Mouse (Mus musculus) monocyte, adult 2 months (primary cell): ENCODE measurements at regions not wholly inside any gene's neighbourhood (a gene's known extent, or its start where the extent isn't known, plus 50 kb on each side); places are given as distances from the start of the nearest gene placed in this dataset.

Source experiments
- DNase-seq, 2 experiments: peaks; one replicate each; pipeline ENCODE4 v3.0.0; 2022; ENCODE audit warnings: low spot score in 2 of 2, low read depth in 1 of 2

- no peak for DNase-seq
Measured at GRCm38 (mm10) chr5:85707345-85707744, 358.0 kb downstream of the Cenpc1 start.

- no peak for DNase-seq
Measured at GRCm38 (mm10) chr5:85706598-85706997, 358.8 kb downstream of the Cenpc1 start.

- DNase-seq = no peak
Measured at GRCm38 (mm10) chr5:85706084-85706483, 359.3 kb downstream of the Cenpc1 start.

GRCm38 (mm10) chr5:85677872-85678271 lies 387.5 kb downstream of the Cenpc1 start:
- no peak for DNase-seq

GRCm38 (mm10) chr5:85671121-85671520 lies 394.3 kb downstream of the Cenpc1 start:
- DNase-seq = no peak

GRCm38 (mm10) chr5:85661487-85661886 lies 403.9 kb downstream of the Cenpc1 start:
- no peak for DNase-seq

GRCm38 (mm10) chr5:85621078-85621477 lies 444.3 kb downstream of the Cenpc1 start:
- no peak for DNase-seq

GRCm38 (mm10) chr5:85614783-85615182 lies 450.6 kb downstream of the Cenpc1 start:
- DNase-seq = no peak

- no peak for DNase-seq
Measured at GRCm38 (mm10) chr5:85612606-85613005, 452.8 kb downstream of the Cenpc1 start.

- DNase-seq = no peak
Measured at GRCm38 (mm10) chr5:85609104-85609503, 456.3 kb downstream of the Cenpc1 start.

GRCm38 (mm10) chr5:85598164-85598563 lies 467.2 kb downstream of the Cenpc1 start:
- DNase-seq = no peak

- no peak for DNase-seq
Measured at GRCm38 (mm10) chr5:85595082-85595447, 470.3 kb downstream of the Cenpc1 start.

- DNase-seq = no peak
Measured at GRCm38 (mm10) chr5:85594413-85595081, 470.8 kb downstream of the Cenpc1 start.

GRCm38 (mm10) chr5:85592236-85592635 lies 473.1 kb downstream of the Cenpc1 start:
- no peak for DNase-seq

- no peak for DNase-seq
Measured at GRCm38 (mm10) chr5:85586727-85587126, 478.7 kb downstream of the Cenpc1 start.

GRCm38 (mm10) chr5:85572531-85572930 lies 492.9 kb downstream of the Cenpc1 start:
- no peak for DNase-seq

GRCm38 (mm10) chr5:85571967-85572366 lies 493.4 kb downstream of the Cenpc1 start:
- DNase-seq = no peak

GRCm38 (mm10) chr5:85571381-85571780 lies 494.0 kb downstream of the Cenpc1 start:
- no peak for DNase-seq

GRCm38 (mm10) chr5:85536329-85536728 lies 529.1 kb downstream of the Cenpc1 start:
- DNase-seq = no peak

- DNase-seq = no peak
Measured at GRCm38 (mm10) chr5:85525385-85526194, 539.8 kb downstream of the Cenpc1 start.

GRCm38 (mm10) chr5:85505244-85505643 lies 560.1 kb downstream of the Cenpc1 start:
- no peak for DNase-seq

GRCm38 (mm10) chr5:85497261-85497660 lies 568.1 kb downstream of the Cenpc1 start:
- DNase-seq = no peak
